Mouse (Mus musculus): ENCODE results near the gene Kif1b. TPM values are rescaled to one million over a fixed set of nuclear protein-coding genes. Genes with fewer than 3 reads are reported as not detected.

Gene Kif1b
- polyA plus RNA-seq, 1 experiment from 2014 or later, result 90.9 TPM

- DNase-seq (ENCODE audit: low spot score), result no peak
- Histone ChIP-seq H3K36me3 (peaks cover 95% of the 10 kb centered on the region), H3K4me3 (no peak overlapping the region), H3K27ac (no peak overlapping the region), H3K9me3 (no peaks in the 10 kb centered on the region), H3K4me1 (replicated peaks) (no peaks in the 10 kb centered on the region), H3K27me3 (ENCODE audit: insufficient read depth, poor library complexity, severe bottlenecking) (no peaks in the 10 kb centered on the region)
- 94% methylated on average over 7 of the region's 7 CpGs for WGBS
These were observed 116.4 kb downstream of the Kif1b start for GRCm38 (mm10) chr4:149191103-149191502.

GRCm38 (mm10) chr4:149188563-149188962, 118.9 kb downstream of the Kif1b start:
- Histone ChIP-seq H3K4me3 (no peak overlapping the region), H3K9me3 (no peaks in the 10 kb centered on the region), H3K27ac (no peak overlapping the region), H3K36me3 (peaks cover 97% of the 10 kb centered on the region), H3K27me3 (ENCODE audit: insufficient read depth, poor library complexity, severe bottlenecking) (no peaks in the 10 kb centered on the region), H3K4me1 (replicated peaks) (no peaks in the 10 kb centered on the region)
- no peak for DNase-seq (ENCODE audit: low spot score)
- WGBS, result 90% methylated on average over 2 of the region's 2 CpGs

GRCm38 (mm10) chr4:149182755-149183154, 124.7 kb downstream of the Kif1b start:
- H3K27me3 ChIP-seq (ENCODE audit: insufficient read depth, poor library complexity, severe bottlenecking), result no peaks in the 10 kb centered on the region
- H3K36me3 ChIP-seq, result peaks cover 98% of the 10 kb centered on the region
- no peaks in the 10 kb centered on the region for H3K9me3 ChIP-seq
- no peak overlapping the region for H3K4me3 ChIP-seq
- H3K4me1 ChIP-seq (replicated peaks), result peaks cover 13% of the 10 kb centered on the region; the same call in 1 of the 2 replicates
- peak; percentile 8 for DNase-seq (ENCODE audit: low spot score)
- WGBS, result 51% methylated on average over 4 of the region's 4 CpGs
- H3K27ac ChIP-seq, result no peak overlapping the region

GRCm38 (mm10) chr4:149182192-149182591, 125.3 kb downstream of the Kif1b start:
- DNase-seq (ENCODE audit: low spot score), result no peak
- Histone ChIP-seq H3K4me3 (no peak overlapping the region), H3K27ac (no peak overlapping the region), H3K4me1 (replicated peaks) (peaks cover 17% of the 10 kb centered on the region; the same call in 1 of the 2 replicates), H3K36me3 (peaks cover 96% of the 10 kb centered on the region), H3K9me3 (no peaks in the 10 kb centered on the region), H3K27me3 (ENCODE audit: insufficient read depth, poor library complexity, severe bottlenecking) (no peaks in the 10 kb centered on the region)
- 89% methylated on average over 7 of the region's 7 CpGs for WGBS

DNA sequence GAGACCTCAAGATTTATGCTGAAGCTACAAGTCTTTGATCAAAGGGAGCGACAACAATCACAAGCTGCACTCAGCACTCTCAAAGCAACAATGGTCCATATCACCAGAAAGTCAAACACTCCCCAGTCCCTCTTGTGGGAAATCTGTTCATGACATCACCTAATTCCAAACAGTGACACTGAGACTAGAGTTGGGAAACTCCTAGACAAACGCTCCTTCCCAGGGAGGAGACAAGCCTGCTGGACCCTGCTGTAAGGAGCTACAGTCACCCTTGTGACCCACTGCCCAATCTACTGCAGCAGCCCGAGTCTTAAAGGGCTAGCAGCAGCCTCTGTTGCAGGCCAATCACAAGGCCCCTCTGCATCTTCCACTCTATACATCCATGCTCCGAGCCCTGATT, 127.9 kb downstream of the Kif1b start:
- 64% methylated on average over 4 of the region's 4 CpGs for WGBS
- no peak for DNase-seq (ENCODE audit: low spot score)
- H3K36me3 ChIP-seq, result peaks cover 90% of the 10 kb centered on the region

GRCm38 (mm10) chr4:149179160-149179559, 128.3 kb downstream of the Kif1b start:
- Histone ChIP-seq H3K4me3 (no peak overlapping the region), H3K9me3 (no peaks in the 10 kb centered on the region), H3K4me1 (replicated peaks) (peaks cover 23% of the 10 kb centered on the region; the same call in 1 of the 2 replicates), H3K27me3 (ENCODE audit: insufficient read depth, poor library complexity, severe bottlenecking) (no peaks in the 10 kb centered on the region), H3K36me3 (peaks cover 86% of the 10 kb centered on the region), H3K27ac (0 out of 2 replicates have a peak overlapping the region, but pooled peaks have one; percentile 54)
- whole genome bisulfite sequencing, result 88% methylated on average over 7 of the region's 7 CpGs
- no peak for DNase-seq (ENCODE audit: low spot score)

More for the DNA sequence above, 127.9 kb downstream of the Kif1b start:
- H3K27ac ChIP-seq, result 0 out of 2 replicates have a peak overlapping the region, but pooled peaks have one; percentile 57
- no peaks in the 10 kb centered on the region for H3K27me3 ChIP-seq (ENCODE audit: insufficient read depth, poor library complexity, severe bottlenecking)
- H3K9me3 ChIP-seq, result no peaks in the 10 kb centered on the region
- H3K4me1 ChIP-seq (replicated peaks), result peaks cover 23% of the 10 kb centered on the region; the same call in 1 of the 2 replicates
- no peak overlapping the region for H3K4me3 ChIP-seq

DNA sequence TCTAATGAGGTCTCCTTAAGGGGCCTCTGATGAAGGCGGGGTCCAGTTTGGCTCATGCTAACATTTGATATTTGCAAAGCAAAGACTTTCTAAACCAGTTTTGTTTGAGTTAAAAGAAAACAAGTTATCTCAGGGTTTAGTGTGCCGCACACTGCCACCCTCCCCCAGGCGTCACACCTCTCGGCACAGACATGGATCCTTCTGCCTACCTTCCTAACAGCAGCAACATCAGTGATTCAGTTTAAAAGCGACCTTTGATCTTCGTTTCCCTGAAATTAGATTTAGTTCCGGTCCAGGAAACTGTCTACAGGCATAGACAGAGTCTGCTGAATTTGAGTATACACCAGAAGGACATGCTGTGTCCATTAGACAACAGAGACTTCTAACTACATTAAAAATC, 129.2 kb downstream of the Kif1b start:
- no peak overlapping the region for H3K4me3 ChIP-seq
- H3K27me3 ChIP-seq (ENCODE audit: insufficient read depth, poor library complexity, severe bottlenecking), result no peaks in the 10 kb centered on the region
- 76% methylated on average over 7 of the region's 7 CpGs for WGBS
- peaks cover 28% of the 10 kb centered on the region for H3K4me1 ChIP-seq (replicated peaks)
- H3K36me3 ChIP-seq, result peaks cover 78% of the 10 kb centered on the region
- no peaks in the 10 kb centered on the region for H3K9me3 ChIP-seq
- H3K27ac ChIP-seq, result no peak overlapping the region
- no peak for DNase-seq (ENCODE audit: low spot score)

GRCm38 (mm10) chr4:149177046-149177445, 130.4 kb downstream of the Kif1b start:
- H3K36me3 ChIP-seq, result peaks cover 65% of the 10 kb centered on the region
- 34% methylated on average over 5 of the region's 5 CpGs for WGBS

DNA sequence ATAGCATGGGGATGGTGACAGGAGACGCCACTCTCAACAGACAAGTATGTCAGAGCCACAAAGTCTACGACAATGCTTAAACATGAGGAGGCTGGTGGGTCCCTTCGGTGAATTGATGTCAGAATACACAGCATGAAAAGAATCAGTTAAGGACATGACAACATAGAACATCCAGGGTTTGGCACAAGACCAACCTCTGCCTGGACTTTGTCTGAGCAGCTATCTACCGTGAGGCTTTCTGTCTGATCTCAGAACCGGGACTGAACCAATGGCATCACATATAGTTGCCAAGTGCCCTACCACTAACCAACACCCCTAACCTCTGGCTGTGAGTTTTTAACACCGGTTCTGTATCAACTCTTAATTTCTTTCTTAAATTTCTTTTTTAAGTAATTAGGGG, 130.8 kb downstream of the Kif1b start:
- Histone ChIP-seq H3K27ac (no peak overlapping the region), H3K4me1 (replicated peaks) (peaks cover 33% of the 10 kb centered on the region), H3K4me3 (no peak overlapping the region), H3K27me3 (ENCODE audit: insufficient read depth, poor library complexity, severe bottlenecking) (no peaks in the 10 kb centered on the region), H3K9me3 (no peaks in the 10 kb centered on the region), H3K36me3 (peaks cover 61% of the 10 kb centered on the region)
- 80% methylated on average over 6 of the region's 6 CpGs for WGBS
- no peak for DNase-seq (ENCODE audit: low spot score)

More at GRCm38 (mm10) chr4:149177046-149177445, 130.4 kb downstream of the Kif1b start:
- no peak for DNase-seq (ENCODE audit: low spot score)
- Histone ChIP-seq H3K4me3 (no peak overlapping the region), H3K4me1 (replicated peaks) (peaks cover 33% of the 10 kb centered on the region), H3K27me3 (ENCODE audit: insufficient read depth, poor library complexity, severe bottlenecking) (no peaks in the 10 kb centered on the region), H3K27ac (no peak overlapping the region), H3K9me3 (no peaks in the 10 kb centered on the region)

- Histone ChIP-seq H3K27ac (no peak overlapping the region), H3K9me3 (no peaks in the 10 kb centered on the region), H3K27me3 (ENCODE audit: insufficient read depth, poor library complexity, severe bottlenecking) (no peaks in the 10 kb centered on the region), H3K36me3 (peaks cover 31% of the 10 kb centered on the region), H3K4me3 (no peak overlapping the region), H3K4me1 (replicated peaks) (peaks cover 31% of the 10 kb centered on the region)
- DNase-seq (ENCODE audit: low spot score), result no peak
- 90% methylated on average over 6 of the region's 6 CpGs for WGBS
These were observed 133.8 kb downstream of the Kif1b start for GRCm38 (mm10) chr4:149173661-149174060.

GRCm38 (mm10) chr4:149172666-149173065, 134.8 kb downstream of the Kif1b start:
- WGBS, result 76% methylated on average over 2 of the region's 2 CpGs
- H3K4me3 ChIP-seq, result no peak overlapping the region
- peaks cover 24% of the 10 kb centered on the region for H3K36me3 ChIP-seq
- H3K27ac ChIP-seq, result peak overlapping the region; percentile 57; the same call in 1 of the 2 replicates
- peaks cover 24% of the 10 kb centered on the region for H3K4me1 ChIP-seq (replicated peaks)
- H3K27me3 ChIP-seq (ENCODE audit: insufficient read depth, poor library complexity, severe bottlenecking), result no peaks in the 10 kb centered on the region
- H3K9me3 ChIP-seq, result no peaks in the 10 kb centered on the region
- no peak for DNase-seq (ENCODE audit: low spot score)

DNA sequence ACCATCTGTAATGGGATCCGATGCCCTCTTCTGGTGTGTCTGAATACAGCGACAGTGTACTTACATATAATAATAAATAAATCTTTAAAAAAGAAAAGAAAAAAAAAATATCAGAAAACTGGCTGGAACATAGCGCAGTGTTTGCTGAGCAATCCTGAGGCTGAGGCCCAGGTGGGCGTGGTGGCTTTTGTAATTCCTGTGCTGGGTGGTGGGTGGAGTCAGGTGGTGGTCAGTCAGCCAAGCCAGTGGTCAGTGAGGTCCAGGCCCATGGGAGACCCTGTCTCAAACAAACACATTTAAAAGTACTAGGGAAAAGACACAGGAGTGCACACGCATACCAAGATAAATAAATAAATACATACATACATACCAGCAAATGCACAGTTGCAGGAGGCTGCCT, 135.4 kb downstream of the Kif1b start:
- WGBS, result 92% methylated on average over 5 of the region's 5 CpGs
- 0 out of 2 replicates have a peak overlapping the region, but pooled peaks have one; percentile 57 for H3K27ac ChIP-seq
- H3K27me3 ChIP-seq (ENCODE audit: insufficient read depth, poor library complexity, severe bottlenecking), result no peaks in the 10 kb centered on the region
- H3K4me1 ChIP-seq (replicated peaks), result peaks cover 23% of the 10 kb centered on the region
- no peak overlapping the region for H3K4me3 ChIP-seq
- peaks cover 19% of the 10 kb centered on the region for H3K36me3 ChIP-seq
- DNase-seq (ENCODE audit: low spot score), result no peak
- no peaks in the 10 kb centered on the region for H3K9me3 ChIP-seq

GRCm38 (mm10) chr4:149171581-149171981, 135.9 kb downstream of the Kif1b start:
- no peak overlapping the region for H3K4me3 ChIP-seq
- no peak overlapping the region for H3K27ac ChIP-seq
- H3K4me1 ChIP-seq (replicated peaks), result peaks cover 25% of the 10 kb centered on the region
- no peaks in the 10 kb centered on the region for H3K9me3 ChIP-seq
- H3K36me3 ChIP-seq, result peaks cover 14% of the 10 kb centered on the region
- WGBS, result 81% methylated on average over 5 of the region's 5 CpGs
- no peaks in the 10 kb centered on the region for H3K27me3 ChIP-seq (ENCODE audit: insufficient read depth, poor library complexity, severe bottlenecking)
- DNase-seq (ENCODE audit: low spot score), result no peak
